Mouse (Mus musculus) common myeloid progenitor, adult 5-6 weeks (primary cell): Measurements from ENCODE around the gene Gm2115. TPM values are rescaled to one million over a fixed set of nuclear protein-coding genes. Genes with fewer than 3 reads are reported as not detected.

Experiments used
- ATAC-seq: replicated peaks from 2 replicates; pipeline ENCODE4 v1.8.0; 2016; ENCODE audit warnings: low read depth, mild to moderate bottlenecking, moderate TSS enrichment, inconsistent platforms; ENCODE audit not compliant: poor library complexity, severe bottlenecking
- total RNA-seq: library from RNA; stranded (forward); fragments of 200-1000, 187-1606 nt; gene quantifications from 2 replicates; pipeline ENCODE4 v1.2.3, GENCODE M21; 2017

Gene Gm2115
- total RNA-seq, 1 experiment from 2014 or later: not detected

GRCm38 (mm10) chr7:84623718-84624117 is 95.0 kb downstream of the Gm2115 start:
- no peak for ATAC-seq

- no peak for ATAC-seq
These were observed 103.1 kb downstream of the Gm2115 start for GRCm38 (mm10) chr7:84631878-84632277.

Other genes starting within 250 kb of the Gm2115 start
- not detected in 2 replicates for gene Arnt2, start 118.8 kb upstream of the Gm2115 start, total RNA-seq
- 0.50 and 2.0 TPM in 2 replicates for gene Fah, start 77.8 kb downstream of the Gm2115 start, total RNA-seq
- 80.8 and 84.3 TPM in 2 replicates for gene Zfand6, start 161.0 kb downstream of the Gm2115 start, total RNA-seq